Mouse (Mus musculus): ENCODE measurements around the gene Zfp69.

Zfp69 gene

DNA sequence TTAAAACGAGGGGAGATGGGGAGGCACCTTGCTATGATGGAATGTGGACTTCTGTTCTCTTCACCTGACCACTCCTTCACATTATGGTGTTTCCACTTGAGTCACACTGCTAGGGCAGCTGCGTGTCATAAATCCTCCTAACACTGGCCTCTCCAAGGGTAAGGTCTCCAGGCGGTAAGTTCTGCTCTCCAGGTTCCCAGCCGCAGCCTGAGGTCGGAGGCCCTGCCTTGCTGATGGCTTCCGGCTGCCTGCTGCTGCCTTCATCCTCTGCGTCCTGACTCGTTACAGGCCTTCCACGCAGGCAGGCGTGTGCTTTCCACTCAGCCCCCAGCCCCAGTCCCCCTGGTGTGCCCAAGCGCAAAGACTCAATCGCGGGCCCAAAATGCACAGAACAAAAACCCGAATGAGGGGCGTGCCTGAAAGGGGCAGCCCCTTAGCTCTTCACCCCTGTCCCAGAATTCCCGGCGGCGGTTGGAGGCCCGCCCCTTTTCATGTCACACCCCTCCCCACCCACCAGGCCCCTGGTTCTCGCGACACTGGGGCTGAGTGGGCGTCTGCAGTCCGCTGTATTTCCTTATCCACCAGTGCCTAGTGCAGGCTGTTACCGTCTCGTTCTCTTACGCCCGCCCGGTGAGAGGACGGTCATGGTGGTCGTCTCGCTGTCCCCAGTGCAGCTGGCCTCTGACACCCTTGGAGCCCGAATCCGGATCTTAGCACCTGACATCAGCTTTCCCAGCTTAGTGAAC lies 26.8 kb downstream of the Zfp69 start, which contains the start of gene Exo5:
Exo5 (minus strand) TSS at position 464 of the 746 bp plus-strand sequence.
- peak; percentile 87 to 90 for DNase-seq

DNA sequence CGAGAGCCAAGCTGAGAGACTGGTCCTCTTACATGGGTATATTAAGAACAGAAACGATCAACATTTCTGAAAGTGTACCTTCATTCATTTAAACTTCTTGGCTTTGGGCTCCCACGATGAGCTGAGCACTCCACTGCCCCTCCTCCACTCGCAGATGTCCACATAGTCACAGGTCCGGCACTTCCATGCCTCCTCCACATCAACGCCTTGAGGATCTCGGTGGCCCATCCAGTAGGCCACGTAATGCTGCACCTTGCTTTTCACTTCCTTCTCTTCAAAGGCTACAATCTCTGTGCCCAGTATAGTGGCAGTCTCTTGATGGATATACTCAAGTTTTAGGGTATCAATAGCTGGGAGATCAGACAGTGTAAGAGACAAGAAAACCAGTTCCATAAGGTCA lies 30.0 kb downstream of the Zfp69 start:
- no peak for DNase-seq

DNA sequence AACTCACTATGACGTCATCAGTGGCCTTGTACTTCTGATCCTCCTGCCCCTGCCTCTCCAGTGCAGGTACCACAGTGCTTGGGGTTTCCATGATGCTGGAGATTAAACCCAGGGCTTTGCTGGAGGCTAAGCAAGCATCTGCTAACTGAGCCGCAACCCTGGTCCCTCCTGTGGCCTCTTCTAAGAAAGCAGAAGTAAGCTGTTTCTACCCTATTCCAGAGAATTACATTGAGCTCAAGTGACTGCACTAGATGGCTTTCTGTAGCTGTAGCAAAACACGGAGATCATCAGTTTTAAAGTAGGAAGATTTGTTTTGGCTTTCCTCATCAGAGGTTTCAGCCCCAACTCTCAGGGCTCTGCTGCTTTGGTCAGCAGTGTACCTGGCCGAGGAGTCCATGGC lies 37.0 kb downstream of the Zfp69 start:
- DNase-seq: no peak

DNA sequence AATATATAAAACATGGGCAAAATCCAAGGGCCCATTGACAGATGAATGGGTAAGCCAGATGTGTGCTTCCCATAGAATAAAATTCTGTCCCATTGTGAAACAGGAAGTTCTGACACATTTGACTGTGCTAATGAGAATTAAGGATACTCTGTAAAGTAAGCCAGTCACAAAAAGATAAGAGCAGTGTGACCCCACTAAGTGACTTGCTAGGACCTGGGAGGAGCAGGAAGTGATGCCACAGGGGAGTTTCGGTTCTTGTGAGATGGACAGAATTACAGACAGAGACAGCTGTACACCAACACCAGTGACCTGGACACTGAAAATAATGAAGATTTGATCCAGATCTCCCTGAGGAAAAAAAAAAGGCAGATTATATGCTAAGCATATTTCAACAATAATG lies 37.6 kb downstream of the Zfp69 start:
- no peak for DNase-seq

DNA sequence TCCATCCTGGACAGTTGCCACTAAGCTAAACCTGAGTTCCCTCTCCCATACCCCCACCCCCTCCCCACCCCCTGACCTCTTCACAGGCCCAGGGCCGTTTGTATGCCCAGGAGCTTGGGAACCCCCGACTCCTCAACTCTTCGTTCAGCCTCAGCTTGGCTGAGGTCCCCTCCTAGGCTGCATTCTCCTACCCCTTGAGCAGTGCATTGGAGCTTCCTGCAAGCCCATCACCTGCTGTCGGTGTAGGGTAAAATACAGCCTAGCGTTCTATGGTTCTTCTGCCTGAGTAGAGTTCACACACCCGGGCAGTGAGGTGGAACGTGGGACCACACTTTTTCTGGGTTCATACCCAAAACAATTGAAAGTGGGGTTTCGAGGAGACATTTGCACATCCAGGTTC lies 38.1 kb downstream of the Zfp69 start:
- DNase-seq: no peak

DNA sequence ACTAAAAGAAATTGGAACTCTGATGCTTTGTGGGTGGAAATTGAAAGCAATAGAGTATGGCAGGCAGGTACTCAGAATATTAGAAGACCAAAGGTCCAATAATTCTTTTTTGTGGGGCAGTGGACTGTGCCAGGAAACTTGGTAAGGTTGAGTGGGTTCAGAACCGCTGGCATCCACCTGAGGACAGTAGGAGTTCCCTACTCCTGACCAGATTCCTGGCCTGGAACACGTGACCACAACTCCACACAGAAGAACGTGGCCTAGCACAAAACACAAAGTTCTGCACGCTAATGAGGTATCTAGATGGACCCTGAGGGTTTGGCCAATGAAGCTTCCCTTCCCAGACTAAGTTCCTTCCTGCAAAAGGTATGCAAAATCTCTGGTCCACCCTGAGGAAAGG lies 38.6 kb downstream of the Zfp69 start:
- DNase-seq: no peak

DNA sequence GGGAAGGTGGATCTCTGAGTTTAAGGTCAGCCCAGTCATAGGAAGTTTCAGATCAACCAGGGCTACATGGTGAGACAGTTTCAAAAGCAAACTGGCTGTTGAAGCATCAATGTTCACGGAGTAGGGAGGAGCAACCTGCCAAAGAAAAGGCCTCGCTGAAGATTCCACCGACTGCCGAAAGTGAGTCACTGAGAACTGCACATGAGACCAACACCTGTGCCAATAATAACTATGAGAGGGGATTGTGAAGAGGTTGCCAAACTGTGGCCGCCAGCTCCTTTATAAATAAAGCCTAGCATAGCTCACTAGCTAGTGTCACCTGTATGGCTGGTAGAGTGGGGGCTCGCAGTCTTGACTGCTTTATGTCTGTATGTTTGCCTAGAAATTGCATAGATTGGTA lies 40.4 kb downstream of the Zfp69 start:
- DNase-seq: no peak

DNA sequence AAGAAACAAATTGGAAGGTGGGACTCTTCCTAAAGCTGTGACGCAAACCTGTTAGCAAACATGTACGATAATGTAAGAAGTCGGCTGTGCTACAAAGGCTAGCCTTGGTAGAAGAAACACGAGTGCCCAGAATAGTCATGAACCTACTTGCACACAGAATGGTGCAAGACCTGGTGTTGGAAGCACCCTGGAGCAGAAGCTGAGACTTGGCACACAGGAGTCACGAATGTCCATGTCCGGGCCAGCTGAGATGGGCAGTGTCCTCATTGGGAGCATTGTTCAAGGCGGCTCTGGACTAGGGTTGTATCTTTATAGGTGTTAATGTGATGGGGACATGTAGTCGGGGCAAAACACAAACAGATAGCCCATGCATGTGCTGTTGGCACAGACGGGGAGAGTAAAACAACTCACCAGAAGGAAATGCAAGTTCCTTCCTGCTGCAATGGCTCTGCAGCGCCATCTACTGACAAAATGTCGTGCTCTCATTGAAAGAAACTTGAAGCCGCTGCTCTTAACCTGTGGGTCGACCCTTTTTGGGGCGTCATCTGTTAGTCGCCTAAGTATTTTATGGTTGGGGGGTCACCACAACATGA lies 41.8 kb downstream of the Zfp69 start:
- DNase-seq: peak; percentile 14 to 16

DNA sequence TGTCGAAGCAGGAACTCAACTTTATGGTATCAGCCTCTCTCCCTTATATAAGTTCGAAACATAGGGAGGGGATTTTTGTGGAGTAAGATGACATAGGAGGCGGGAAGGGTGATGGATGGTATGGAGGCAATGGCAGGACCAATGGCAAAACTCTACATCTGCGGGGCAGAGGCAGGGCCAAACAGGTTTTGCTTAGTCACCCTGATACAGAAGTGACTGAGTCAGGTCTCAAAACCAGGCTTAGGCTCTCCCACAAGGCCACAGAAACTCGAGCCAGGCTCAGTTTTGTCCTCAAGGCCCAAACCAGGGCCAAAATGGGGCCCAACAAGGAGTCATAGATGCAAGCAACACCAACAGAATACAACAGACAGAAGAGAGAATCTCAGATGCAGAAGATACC lies 45.9 kb downstream of the Zfp69 start:
- no peak for DNase-seq

DNA sequence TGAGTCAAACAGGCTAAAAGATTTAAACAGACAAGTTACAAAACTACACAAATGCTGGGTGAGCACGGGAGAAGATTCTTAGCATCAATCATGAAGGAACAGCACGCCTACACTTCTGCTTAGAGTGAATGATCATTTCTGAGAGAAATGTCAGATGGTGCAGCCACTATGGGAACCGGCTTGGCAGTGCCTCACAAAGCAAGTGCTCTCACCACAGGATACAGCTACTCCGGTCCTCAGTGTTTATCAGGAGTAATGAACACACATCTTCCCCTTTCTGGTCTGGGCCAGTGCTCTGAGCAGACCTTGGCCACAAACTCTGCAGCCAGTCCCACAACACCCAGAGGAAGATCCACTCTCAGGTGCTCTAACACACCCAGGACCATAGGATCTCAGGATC lies 47.0 kb downstream of the Zfp69 start:
- DNase-seq: no peak

DNA sequence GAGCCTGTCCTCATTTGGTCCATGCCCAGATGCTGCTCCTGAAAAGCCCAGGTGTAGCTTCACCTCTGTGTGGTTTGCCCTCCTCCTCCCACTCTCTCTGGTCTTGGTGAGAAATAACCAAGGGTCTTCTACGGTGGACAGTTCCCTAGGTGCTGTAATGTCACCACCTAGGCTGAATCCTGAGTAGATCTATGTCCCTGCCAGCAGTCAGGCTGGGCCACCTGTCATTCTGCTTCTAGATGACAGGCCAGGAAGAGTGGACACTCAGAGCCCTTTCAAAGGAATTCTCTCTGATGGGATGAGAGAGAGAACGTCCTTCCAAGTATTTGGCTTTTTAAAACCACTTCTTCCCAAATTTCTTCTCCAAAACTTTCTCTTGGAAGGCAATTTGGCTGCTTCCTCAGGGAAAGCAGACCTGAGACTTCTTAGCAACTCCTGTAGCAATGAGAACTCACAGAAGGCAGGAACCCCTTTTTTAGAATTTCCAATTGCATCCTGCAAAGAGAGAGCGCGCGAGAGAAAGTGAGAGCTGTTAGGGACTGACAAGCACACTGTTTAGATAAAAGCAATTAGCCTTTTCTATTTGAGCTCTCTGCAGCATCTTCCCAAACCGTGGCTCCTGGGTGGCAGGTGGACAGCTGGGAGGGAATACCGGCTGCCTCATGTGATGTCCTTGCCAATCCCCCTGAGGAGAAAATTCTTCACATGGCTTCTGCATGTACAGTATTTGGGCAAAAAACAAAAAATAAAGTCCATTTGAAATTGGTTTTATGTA lies 55.5 kb downstream of the Zfp69 start:
- no peak for DNase-seq

DNA sequence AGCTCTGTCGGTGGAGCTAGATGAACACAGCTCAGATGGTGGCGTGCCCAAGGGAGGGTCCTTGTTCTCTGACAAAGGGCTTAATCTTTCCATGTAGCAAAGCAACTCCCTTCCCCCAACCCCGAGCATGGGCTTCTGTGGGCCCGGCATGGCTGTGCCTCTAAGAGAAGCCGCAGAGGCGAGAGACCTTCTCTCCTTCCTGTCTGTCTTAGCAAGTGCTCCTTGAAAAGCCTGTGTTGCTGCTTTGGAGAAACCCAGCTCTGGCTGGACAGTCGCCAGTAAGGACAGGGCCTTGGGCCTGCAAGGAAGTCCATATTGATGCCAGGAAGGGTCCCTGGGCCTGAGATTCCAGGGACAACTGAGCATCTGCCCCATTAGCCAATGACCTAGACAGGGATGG lies 56.3 kb downstream of the Zfp69 start:
- DNase-seq: no peak

DNA sequence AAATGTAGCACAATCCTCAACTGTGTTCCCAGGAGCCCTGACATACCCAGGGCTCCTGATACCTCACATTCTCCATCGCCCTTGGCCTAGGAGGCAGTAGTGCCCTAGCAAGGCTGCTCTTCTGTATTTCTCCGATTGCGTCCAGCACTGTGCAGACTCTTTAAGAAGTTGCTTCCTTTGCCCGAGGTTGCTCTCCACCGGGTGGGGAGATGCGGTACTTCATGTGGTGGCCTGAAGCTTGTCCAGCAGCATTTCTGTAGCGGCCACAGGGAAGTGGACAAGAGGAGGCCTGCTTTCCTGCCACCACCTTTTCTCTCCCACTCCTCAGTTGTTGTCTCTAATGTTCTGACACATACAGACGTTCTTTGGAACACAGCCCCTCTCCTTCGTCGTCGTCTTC lies 56.9 kb downstream of the Zfp69 start:
- DNase-seq: no peak

DNA sequence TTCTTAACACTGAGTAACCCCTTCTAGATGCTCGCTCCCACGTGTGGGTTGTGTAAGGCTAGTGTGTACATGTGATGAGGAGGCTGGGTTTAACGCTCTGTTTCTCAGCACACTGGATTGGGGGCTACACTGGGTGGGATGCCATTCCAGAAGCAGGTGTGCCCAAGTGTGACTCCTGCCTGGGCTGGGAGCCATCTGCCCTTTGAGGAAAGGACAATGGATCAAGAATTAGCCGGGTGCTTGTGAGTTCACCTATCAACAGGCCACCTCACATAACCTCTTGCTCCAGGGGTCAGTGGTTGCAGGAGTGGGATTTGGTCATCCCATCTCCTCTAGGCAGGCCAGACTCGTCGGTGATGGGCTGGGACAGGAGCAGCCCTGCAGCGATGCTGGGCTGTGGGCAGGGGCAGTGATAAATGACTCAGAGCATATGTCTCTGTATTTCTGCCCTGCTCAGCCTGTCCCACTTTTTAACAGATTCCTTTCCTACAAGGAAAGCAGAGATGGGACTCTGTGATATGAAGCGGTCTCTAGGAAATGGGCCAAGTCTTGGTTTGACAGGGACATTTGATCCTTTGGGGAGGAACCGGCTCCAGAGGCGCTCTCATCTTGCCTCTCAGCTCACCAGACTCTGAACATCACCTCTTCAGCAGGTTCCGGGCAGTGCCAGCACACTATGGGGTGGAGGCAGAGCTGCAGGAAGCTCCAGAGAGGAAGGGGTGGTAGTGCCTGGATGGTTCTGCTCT lies 57.7 kb downstream of the Zfp69 start:
- no peak for DNase-seq

DNA sequence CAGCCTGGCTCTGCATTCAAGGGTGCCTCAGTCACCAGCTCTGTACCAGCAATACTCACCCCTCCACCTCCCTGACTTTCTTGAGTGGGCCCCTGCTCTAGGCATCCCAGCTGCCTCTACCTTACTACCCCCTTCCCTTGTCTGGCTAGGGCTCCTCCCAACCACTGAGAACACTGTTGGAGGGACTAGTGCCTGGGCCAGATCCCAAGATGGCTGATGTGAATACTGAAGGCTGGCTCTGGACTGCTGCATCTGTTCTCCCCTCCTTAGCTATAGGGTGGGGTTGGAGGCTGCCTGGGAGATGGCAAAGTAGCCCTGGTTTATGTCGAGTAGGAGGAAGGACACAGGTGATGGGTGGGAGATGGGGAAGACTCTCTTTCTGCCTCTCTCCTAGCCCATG lies 59.0 kb downstream of the Zfp69 start:
- no peak for DNase-seq

DNA sequence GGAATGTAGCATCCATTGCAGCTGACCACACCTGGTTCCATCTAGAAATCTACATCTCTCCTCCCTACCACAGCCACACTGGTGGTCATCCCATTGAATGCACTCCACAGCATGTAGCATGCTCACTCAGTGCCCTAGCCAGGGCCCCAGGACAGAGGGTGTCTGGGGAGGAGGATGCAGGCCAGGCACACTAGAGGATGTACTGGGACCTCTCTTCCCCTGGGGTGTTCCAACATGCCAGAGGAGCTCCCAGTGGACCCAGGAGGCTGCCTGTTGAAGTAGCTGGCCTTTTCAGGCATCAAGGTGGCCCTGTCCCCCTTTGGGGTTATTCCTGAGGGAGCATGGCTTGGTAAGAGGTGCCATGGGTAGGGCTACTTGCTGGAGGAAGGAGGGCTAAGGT lies 59.5 kb downstream of the Zfp69 start:
- no peak for DNase-seq

DNA sequence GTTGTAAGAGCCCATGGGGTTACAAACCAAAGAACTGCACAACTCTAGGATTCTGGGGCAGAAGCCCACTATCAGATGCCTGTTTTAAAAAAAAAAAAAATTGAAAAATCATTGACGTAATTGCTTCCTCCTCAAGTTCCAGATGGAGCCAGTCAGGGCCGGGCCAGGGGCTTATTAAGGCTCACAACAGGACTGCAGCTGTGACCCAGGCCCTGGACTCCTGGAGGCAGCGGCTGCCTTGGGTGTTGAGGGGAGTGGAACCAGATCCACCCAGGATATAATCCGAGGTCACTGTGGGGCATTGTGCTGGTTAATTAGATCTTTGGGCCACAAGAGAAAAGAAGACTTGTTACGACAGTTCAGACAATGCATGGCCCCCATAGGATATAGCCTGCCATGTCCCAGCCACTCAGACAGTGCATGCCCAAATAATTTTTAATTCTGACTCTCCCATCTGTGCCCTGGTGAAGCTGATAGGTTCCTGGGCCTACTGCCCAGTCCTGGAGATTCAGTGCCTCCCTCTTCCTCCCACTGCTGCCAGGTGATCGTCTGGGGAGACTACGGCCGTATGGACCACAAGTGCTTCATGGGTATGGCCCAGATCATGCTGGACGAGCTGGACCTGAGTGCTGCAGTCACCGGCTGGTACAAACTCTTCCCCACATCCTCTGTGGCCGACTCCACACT lies 60.6 kb downstream of the Zfp69 start:
- DNase-seq: no peak

DNA sequence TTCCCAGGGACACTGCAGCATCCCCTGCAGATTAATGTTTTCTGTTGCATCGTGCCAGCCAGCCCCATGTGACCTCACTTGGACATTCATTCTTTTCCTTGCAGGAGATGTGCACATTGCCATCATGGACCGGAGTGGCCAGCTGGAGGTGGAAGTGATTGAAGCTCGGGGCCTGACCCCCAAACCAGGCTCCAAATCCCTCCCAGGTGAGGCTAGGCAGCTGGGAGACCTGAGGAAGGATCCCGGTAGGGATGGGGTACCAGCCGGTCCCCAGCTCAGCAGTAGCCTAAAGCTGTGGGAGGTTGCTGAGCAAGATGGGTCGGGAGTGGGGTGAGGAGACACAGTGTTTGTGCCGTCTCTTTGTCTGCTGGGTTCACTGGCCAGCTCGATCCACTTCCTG lies 62.6 kb downstream of the Zfp69 start:
- DNase-seq: no peak

DNA sequence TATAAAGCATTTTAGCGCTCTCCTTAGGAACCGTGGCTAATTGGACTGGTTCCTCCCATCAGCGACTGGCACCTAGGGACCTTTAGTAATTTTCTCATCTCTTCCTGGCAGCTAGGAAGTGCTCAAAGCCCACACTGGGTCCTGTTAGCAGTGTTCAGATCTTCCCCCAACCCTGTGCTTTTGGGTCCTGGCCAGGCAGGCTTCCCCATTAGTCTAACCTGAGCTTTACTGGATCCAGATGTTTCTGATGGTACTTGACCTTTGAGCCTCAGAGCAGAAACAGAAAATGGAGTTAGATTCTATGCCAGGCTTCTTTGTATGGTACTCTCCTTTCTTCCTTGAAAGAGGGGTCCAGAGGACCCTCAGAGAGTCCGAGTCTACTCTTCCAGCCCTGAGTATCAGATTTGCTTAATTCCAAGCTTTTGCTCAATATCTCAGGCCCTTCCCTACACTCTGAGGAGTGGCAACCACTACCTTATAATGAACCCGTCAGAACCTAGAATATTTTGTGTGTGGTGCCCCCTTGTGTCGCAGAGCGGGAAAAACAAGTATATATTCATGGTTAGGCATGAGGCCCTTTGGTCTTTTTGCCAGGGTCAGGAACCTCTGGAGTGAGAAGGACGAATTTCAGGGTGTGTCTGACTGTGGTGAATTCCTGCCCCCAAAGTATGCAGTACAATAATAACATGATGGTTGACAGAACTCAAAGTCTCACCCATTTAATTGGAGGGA lies 64.0 kb downstream of the Zfp69 start:
- peak; percentile 12 to 13 for DNase-seq

DNA sequence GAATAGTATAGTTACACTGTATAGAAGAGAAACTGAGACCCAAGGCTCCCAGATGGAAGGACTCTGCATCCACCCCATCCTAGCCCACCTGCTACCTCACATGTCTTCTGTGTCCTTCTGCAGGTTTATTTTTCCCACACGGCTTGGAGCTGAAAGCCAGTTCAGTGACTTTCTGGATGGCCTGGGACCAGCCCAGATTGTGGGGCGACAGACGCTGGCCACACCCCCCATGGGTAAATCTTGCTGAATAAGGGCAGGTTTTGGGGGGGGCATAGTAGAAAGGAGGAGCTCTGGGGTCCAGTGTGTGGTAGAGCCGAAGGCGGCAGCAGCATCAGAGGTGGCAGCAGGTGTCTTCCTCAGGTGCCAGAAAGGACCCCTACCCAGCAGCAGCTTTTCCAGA lies 64.7 kb downstream of the Zfp69 start:
- DNase-seq: no peak

DNA sequence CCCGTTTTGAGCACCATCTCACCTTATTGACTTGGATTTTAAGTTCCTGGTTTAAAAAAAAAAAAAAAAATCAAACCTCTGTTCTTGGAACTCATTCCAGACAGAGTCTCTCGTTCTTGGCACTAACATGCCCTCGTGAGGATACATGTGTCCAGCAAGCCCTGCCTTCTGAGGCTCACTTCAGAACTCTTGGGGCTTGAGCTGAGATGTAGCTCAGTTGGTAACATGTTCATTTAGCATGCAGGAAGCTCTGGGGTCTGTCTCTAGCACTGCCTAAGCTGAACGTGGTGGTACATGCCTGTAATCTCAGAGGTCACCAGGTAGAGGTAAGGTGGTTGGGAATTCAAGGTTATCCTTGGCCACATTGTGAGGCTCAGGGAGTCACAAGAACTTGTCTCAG lies 65.4 kb downstream of the Zfp69 start:
- DNase-seq: no peak
